Mouse (Mus musculus): ENCODE data around the gene Dnajc15.
"Not testable (repeated sequence)": the region's sequence is repeated elsewhere in the genome, so short reads cannot be mapped to it uniquely, and the experiment has no call there.

Dnajc15 gene

DNA sequence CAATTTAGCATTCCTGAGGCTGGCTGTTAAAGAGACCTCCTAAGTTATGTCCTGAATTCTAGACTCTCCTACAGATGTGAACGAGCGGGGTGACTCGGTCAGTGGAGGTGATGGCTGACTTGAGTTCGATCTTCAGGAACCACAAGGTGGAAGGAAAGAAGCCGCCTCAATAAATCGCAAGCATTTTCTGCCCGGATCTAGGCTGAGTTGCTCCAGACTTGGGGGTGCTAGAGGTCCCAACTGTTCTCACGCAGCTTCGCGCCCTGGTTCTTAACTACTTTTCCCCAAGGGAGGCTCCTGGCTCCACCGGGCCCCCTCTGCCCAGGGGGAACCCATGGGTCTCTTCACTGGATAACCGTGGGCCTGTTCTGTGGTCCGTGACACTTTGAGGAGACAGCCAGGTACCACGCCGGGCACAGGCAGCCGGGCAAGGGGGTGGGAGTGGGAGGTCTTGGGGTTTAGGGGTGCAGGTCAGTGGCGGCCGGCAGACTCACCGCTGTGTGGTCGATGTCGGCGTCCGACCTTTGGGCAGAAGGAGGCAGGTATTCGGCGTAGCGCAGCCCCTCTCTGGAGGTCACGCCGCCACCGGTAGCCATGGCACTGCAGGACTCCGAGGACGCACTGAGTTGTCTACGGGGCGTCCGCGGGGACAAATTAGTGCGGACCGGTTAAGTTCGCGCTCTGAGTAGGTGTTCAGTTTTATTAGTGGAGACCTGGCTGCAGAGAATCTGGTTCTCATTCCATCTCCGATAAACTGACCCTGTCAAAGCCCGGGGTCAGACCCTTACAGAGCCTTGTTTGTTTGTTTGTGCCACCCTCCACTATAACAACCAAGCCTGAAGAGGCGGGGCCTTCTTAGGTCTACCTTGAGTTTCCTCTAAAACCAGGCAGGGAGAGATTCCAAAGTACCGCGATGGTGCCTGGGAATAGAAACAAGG lies at the start of gene Dnajc15:
Gene Dnajc15, minus strand, starts transcription at position 822 of the 938 bp plus-strand sequence.
- peak; percentile 96 for DNase-seq

GRCm38 (mm10) chr14:77923076-77923865 lies 48.3 kb upstream of the Dnajc15 start:
- DNase-seq, result no peak

DNA sequence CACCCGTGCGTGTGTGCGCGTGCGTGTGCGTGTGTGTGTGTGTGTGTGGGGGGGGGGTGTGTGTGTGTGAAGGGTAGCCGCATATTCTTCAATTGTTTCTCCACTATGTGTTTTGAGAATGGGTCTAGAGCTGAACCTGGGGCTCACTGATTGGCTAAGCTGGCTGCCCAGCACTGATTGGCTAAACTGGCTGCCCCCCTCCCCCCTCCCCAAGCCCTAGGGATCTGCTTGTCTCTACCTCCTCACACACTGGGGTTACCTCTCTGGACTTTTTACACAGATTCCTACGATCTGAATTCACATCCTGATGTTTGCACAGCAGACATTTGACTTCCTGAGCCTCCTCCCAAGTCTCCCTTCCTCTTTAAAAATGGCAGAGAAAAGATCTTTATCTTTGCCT lies 46.7 kb upstream of the Dnajc15 start:
- no peak for DNase-seq

- DNase-seq, result no peak
Measured at GRCm38 (mm10) chr14:77915776-77916175, 40.9 kb upstream of the Dnajc15 start.

DNA sequence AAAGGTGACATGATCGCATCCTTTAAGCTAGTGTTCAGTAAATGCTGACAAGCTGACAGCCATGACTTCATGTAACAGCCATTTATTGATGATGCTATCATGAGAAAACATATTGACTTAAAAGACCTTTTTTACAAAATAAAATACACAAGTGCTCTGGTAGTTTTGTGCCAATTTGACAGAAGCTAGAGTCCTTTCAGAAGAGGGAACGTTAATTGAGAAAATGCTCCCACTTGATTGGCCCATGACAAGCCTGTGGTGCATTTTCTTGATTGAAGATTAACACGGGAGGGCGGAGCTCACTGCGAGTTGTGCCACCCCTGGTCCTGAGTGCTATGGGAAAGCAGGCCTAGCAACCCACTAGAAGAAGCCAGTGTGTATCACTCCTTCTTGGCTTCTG lies 31.7 kb upstream of the Dnajc15 start:
- no peak for DNase-seq

- DNase-seq, result no peak
Measured at GRCm38 (mm10) chr14:77905466-77905865, 30.5 kb upstream of the Dnajc15 start.

- peak; percentile 52 for DNase-seq
Measured at GRCm38 (mm10) chr14:77904171-77904762, 29.3 kb upstream of the Dnajc15 start, which contains the start of gene Epsti1. TSS of gene Epsti1 (plus strand) at chr14:77904239.

DNA sequence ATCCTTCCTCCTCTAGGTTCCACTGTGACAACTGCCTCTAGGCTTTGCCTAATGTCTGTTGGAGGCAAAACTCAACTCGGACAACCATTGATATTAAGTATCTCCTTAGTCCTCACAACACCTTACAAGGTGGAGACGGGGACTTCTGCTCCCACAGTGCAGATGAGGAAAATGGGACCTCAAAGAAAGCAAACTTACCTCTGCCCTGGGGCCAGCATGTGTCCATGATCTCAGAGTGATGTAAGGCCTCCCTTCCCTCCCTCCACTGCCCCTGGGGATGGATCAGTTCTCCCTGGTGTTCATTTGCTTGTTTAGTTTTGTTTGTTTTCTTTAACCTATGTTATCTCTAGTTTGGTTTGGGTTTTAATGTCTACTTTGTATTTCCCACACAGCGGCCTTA lies 27.6 kb upstream of the Dnajc15 start:
- no peak for DNase-seq

DNA sequence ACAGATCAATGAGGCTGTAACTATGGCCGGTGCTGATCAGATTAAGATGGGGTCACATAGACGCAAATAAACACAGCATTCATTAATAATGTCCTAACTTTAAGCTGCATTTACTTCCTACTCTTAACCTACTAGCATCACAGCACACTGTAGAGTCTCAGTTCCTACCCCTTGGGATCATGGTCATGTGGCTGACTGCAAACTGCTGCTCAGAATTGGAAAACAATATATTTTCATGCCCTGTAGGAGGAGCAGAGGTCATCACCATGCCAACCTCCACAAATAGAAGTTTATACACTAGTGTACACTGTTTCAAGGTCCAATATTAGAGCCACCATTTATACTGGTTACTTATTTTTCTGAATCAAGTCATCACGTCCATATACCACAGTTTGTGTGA lies 21.0 kb upstream of the Dnajc15 start:
- DNase-seq, result no peak

- DNase-seq, result no peak
Measured at GRCm38 (mm10) chr14:77889911-77890310, 15.0 kb upstream of the Dnajc15 start.

- DNase-seq, result no peak
Measured at GRCm38 (mm10) chr14:77886941-77887340, 12.0 kb upstream of the Dnajc15 start.

DNA sequence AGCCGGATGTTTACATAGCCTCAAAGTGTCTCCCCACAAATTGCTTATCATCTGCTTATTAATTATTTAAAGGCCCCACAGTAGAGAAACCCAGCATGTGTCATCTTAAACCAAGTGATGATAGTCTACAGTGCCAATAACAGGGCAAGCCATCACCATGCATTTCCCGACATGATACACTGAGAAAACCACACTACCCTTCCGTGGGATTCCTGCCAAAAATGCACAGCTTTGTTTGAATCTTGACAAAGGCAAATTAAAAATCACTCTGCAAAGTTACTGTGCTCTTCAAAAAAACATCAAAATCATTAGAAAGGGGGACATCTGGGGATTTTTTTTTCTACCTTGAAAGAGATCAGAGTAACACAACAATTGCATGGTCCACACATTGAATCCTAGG lies 11.5 kb upstream of the Dnajc15 start:
- no peak for DNase-seq

DNA sequence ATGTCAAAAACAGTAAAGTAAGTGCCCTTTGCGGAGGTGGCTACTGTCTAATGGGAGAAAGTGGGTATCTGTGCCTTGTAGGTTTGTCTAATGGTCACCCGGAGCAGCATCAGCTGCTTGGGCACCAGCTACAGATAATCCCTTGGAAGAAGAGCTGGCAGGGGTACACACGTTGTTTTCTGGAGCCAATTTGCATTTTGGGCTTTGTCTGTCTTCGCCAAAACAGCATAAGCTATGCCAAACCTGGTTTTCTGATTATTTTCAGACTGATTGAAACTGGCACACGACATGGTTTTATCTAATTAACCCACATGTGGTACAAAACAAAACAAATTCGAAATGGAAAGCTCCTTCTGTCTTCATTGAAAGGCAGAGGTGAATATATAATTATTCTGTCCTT lies 7.7 kb upstream of the Dnajc15 start:
- no peak for DNase-seq

DNA sequence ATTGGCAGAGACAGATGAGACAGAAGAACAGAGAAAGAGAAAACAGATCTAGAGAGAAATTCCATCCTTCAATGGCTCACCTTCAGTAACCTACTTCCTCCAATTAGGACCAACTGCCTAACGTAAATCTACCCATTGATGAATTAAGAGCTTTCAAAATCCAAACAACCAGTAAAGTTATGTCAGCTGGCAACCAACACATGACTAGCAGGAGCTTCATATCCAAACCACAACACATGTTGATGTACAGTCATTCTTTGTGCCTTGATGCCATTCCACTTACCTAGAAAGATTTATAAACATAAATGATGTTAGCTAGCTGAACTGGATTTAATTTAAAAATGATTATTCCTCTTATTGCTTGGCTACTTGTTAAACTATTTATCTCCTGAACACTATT lies 7.1 kb upstream of the Dnajc15 start:
- no peak for DNase-seq

- not testable (repeated sequence) for DNase-seq
Measured at GRCm38 (mm10) chr14:77877876-77878275, 3.0 kb upstream of the Dnajc15 start.

- DNase-seq, result no peak
Measured at GRCm38 (mm10) chr14:77876199-77876598, 1.3 kb upstream of the Dnajc15 start.

DNA sequence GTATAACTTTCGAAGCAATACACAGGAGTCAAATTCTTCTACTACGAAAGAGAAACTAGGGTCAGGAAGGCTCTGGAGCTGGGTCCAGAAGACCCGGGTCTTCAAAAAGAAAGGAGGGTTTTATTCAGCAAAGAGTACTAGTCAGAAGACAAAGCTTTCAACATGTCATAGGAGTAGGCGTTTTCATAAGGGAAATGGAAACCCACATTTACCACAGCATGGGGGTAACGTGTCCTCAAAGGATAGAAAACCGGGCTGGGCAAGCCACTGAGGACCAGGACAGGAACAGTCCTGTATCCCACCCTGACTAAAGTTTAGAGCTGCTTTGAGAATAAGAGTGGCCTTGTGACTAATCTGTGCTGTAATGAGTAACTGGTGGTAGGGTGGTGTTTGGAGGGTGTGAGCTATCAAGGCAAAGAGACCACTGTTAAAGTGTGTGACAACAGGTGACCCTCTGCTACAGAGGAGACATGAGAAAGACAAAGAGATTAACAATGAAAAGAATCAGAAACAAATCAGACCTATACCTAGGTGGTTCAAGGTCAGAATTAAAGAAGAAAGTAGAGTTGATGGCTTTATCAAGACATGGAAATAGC lies 3.4 kb downstream of the Dnajc15 start:
- DNase-seq, result no peak

- DNase-seq, result no peak
Measured at GRCm38 (mm10) chr14:77870926-77871325, 4.0 kb downstream of the Dnajc15 start.

DNA sequence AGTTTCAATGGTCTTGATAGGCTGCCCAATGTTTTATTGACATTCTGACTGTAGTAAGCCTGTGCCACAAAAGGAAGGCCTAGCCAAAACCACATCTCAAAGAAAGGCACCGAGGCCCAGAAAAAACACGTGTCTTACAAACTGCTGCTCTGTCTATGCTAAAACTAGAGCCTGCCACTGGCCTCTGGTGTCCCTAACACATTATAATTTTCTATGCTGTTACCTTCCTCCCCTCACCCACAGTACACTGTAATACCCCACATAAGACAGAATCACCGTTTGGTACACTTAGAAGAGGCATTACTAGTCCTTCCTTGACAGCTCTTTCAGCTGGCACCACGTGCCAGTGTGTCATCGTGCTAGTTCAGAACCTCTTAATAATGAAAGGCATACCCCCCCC lies 7.3 kb downstream of the Dnajc15 start:
- DNase-seq, result no peak

- no peak for DNase-seq
Measured at GRCm38 (mm10) chr14:77864510-77864909, 10.4 kb downstream of the Dnajc15 start.

DNA sequence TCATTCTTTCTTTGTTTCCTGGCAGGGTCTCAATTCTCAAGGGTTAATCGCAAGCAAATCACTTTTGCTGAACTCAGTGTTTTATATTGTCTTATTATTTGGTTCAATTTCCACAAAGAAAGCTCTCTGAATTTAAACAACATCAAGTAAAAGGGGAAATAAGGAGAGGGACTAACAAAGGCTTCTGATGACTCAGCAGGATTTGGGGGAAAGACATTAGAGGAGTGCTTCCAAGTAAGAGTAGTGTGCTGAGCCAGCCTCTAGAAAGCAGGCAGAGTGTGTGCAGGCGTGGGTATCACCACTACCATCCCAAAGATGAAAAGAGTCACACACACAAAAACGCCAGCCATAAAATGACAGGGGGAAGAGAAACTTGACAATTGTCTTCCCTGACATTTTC lies 10.9 kb downstream of the Dnajc15 start:
- no peak for DNase-seq

DNA sequence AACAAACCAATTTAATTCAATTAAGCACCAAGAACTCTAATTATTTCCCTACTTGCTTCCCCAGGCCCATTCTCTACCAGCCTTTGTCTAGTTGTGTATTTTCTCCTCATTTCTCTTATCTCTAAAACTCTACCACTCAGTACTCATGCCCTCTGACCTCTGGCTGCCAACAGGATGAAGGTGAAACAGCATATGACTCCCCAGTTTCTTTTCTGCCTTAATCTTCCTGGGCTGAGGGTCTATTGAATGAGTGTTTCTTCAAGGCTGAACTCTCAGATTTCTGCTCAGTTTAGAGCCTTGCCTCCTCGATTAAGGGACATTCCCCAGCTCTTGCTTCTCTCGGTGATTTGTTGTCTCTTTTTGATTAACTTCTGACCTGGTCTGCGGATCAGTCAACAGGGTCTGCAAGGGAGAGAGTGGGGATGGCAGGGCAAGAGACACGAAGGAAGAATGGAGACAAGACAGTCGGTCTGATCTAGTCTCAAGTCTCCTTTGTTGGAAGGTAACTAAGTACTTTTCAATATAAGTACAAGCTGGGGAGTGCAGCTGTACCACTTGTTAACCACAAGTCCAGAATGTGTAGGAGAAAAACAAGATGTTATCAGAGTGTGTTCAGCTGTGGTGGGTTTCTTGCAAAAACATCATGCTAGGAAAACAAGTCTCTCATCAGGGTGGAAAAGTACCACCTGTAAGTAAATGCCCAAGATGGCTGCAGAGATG lies 13.9 kb downstream of the Dnajc15 start:
- DNase-seq, result no peak

Measured in thymus, postnatal 4 days (tissue).